Mouse (Mus musculus) heart, adult 9 months (tissue): ENCODE data around the gene Rhbdd1.

Experiments used
- DNase-seq, 2 experiments: peaks; one replicate each; pipeline ENCODE4 v3.0.0; 2022; ENCODE audit warnings: low spot score in 2 of 2

Gene Rhbdd1

GRCm38 (mm10) chr1:82479696-82480487 is 163.6 kb downstream of the Rhbdd1 start:
- DNase-seq: no peak

GRCm38 (mm10) chr1:82482371-82482770 is 166.1 kb downstream of the Rhbdd1 start:
- DNase-seq: no peak

DNA sequence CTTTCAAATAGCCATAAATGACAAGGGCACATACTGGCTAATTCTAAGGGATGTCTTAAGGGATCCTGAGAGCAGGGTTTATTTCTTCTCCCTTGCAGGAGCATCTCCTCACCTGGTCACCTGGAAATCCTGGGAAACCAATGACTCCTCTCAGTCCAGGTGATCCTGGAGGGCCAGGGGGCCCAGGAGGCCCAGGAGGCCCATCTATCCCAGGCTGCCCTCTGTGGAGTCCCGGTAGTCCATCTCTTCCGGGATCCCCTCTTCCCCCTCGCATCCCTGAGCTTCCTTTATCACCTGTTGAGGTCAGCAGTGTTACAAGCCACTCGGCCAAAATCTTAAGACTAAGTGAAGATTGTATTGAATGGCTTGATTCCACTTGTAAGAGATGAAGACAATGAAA is 170.1 kb downstream of the Rhbdd1 start:
- DNase-seq: no peak

DNA sequence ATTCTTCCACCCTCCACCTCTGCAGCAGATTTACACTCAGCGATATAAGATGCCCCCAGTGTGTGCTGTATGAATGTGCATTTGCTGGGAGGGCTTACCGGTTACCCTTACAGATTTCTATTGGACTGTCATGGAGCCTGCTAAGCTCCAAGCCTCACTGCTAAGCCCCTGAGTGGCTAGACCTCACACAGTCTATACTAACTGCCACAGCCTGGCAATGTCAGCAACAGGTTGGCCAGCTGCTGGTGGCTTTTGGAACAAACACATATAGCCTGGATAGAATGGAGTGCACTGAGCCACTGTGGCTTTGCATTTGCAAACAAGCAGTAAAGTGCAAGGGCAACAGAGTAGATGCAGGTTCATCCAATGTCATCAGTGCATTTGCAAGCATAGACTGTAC is 175.7 kb downstream of the Rhbdd1 start:
- no peak for DNase-seq
